Mouse (Mus musculus) MEL (cell line): ENCODE data around the gene Hs3st6.

Experiments used
- BHLHE40 ChIP-seq: IDR thresholded peaks from 2 replicates; pipeline ENCODE4 v1.6.1; 2012; ENCODE audit warnings: low read depth, mild to moderate bottlenecking, inconsistent platforms, low read length, improper control_type of control experiment, borderline replicate concordance
- CHD2 ChIP-seq: IDR thresholded peaks from 2 replicates; pipeline ENCODE4 v1.6.1; 2011; ENCODE audit warnings: low read length, improper control_type of control experiment
- CTCF ChIP-seq, 3 experiments: IDR thresholded peaks in 2 of 3; conservative IDR thresholded peaks in 1 of 3; 2 replicates each; pipeline ENCODE4 v1.5.1; 2011 to 2012; ENCODE audit warnings: low read length in 3 of 3, low read depth in 2 of 3, mild to moderate bottlenecking in 2 of 3, improper control_type of control experiment in 1 of 3, inconsistent platforms in 1 of 3, mixed read lengths in 1 of 3, moderate library complexity in 1 of 3; ENCODE audit not compliant: control insufficient read depth in 1 of 3, insufficient read depth in 1 of 3, poor library complexity in 1 of 3, severe bottlenecking in 1 of 3
- EP300 ChIP-seq, 2 experiments: IDR thresholded peaks; 2 replicates each; pipeline ENCODE4 v1.6.1; 2011; ENCODE audit warnings: improper control_type of control experiment in 2 of 2, low read length in 2 of 2, low read depth in 1 of 2, mild to moderate bottlenecking in 1 of 2
- HCFC1 ChIP-seq: IDR thresholded peaks from 2 replicates; pipeline ENCODE4 v1.6.1; 2012; ENCODE audit warnings: low read depth, mild to moderate bottlenecking, inconsistent platforms, low read length, improper control_type of control experiment, moderate library complexity
- JUND ChIP-seq: IDR thresholded peaks from 2 replicates; pipeline ENCODE4 v1.6.1; 2011; ENCODE audit warnings: low read depth, mild to moderate bottlenecking, improper control_type of control experiment, low read length
- MYB ChIP-seq: IDR thresholded peaks from 2 replicates; pipeline ENCODE4 v1.6.1; 2011; ENCODE audit warnings: mild to moderate bottlenecking, low read depth, low read length, improper control_type of control experiment
- POLR2A ChIP-seq, 2 experiments: IDR thresholded peaks; 2 replicates each; pipeline ENCODE4 v1.6.1; 2011 to 2012; ENCODE audit warnings: low read length in 2 of 2, mild to moderate bottlenecking in 2 of 2, control low read depth in 1 of 2, improper control_type of control experiment in 1 of 2, low read depth in 1 of 2, moderate library complexity in 1 of 2; ENCODE audit not compliant: control insufficient read depth in 1 of 2, insufficient read depth in 1 of 2, poor library complexity in 1 of 2
- TAL1 ChIP-seq: IDR thresholded peaks from 2 replicates; pipeline ENCODE4 v1.6.1; 2012; ENCODE audit warnings: mild to moderate bottlenecking, inconsistent platforms, low read length, moderate library complexity, mixed read lengths
- USF2 ChIP-seq, 2 experiments: IDR thresholded peaks; 2 replicates each; pipeline ENCODE4 v1.6.1; 2011 to 2012; ENCODE audit warnings: improper control_type of control experiment in 2 of 2, low read length in 2 of 2, borderline replicate concordance in 1 of 2, inconsistent platforms in 1 of 2, low read depth in 1 of 2, mild to moderate bottlenecking in 1 of 2; ENCODE audit not compliant: insufficient read depth in 1 of 2

DNA sequence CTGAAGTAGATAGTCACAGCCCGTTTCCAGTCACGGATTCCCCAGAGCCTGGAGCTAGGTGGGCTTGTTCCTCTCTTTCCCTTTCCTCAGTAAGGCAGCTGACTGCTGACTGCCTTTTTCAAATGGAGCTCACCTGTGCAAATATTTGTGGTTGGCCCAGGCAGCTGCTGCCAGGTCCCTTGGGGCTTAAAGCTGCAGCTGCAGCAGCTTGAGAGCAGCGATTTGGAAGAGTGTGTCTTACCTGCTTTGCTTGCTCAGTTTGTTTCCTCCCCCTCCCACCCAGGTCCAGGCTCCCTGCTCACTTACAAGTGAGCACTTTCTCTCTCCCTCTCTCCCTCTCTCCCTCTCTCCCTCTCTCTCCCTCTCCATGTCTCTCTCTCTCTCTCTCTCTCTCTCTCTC is 16.4 kb downstream of the Hs3st6 start:
- TF ChIP-seq USF2 (IDR thresholded peaks at IDR 0.05; ENCODE audit: borderline replicate concordance in 1 of 2, insufficient read depth in 1 of 2, low read depth in 1 of 2, low read length in 2 of 2) = no peak
- no peak for TF ChIP-seq JUND
- TF ChIP-seq POLR2A (IDR thresholded peaks at IDR 0.05; ENCODE audit: control insufficient read depth in 1 of 2, insufficient read depth in 1 of 2, low read depth in 1 of 2, low read length in 2 of 2, poor library complexity in 1 of 2) = no peak
- no peak for TF ChIP-seq BHLHE40
- TF ChIP-seq HCFC1 = no peak
- TF ChIP-seq EP300 (IDR thresholded peaks at IDR 0.05; ENCODE audit: low read depth in 1 of 2, low read length in 2 of 2) = no peak
- TF ChIP-seq CTCF (IDR thresholded peaks at IDR 0.05 in 2 of 3, conservative IDR thresholded peaks at IDR 0.05 in 1 of 3; ENCODE audit: control insufficient read depth in 1 of 3, insufficient read depth in 1 of 3, low read depth in 2 of 3, low read length in 3 of 3, poor library complexity in 1 of 3, severe bottlenecking in 1 of 3) = no peak
- TF ChIP-seq TAL1 = no peak
- TF ChIP-seq MYB = no peak
- TF ChIP-seq CHD2 = no peak
